Mouse (Mus musculus) brain, embryonic 18.5 days (tissue): Measurements from ENCODE around the gene Auts2.

Experiments
- DNase-seq: peaks from one replicate; pipeline ENCODE4 v3.0.0-alpha.2; 2012; ENCODE audit warnings: low read depth, low spot score

The Auts2 gene

DNA sequence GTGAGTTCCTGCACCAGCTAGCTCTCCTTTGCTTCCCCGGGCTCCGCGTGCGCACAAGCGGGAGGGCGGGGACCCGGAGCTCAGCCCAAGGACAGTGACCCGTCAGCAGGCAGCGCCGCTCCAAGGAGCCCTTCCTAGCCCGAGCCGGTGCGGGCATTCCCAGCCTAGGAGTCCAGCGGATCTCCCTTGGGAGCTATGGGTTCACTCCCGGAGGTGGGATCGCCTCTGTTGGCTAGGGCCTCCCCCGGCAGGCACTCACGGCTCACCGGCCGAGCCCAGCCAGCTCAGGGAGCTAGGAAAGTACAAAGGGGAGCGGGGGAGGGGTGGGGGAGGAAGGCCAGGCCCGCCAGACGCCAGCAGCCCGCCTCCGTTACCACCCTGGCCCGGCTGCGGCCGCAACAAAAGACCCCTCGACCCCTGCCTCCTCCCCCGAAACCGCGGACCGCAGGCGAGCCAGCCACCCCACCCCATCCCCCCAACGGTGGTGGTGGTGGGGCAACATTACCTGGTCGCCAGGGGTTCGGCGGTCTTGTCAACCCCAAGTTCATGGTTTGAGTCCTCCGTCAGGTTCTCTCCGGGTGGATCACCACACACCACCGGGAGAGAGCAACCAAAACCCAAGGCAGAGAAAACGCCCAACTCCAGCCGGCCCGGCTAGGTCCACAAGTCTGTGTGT, 1005.9 kb downstream of the Auts2 start:
- no peak for DNase-seq

DNA sequence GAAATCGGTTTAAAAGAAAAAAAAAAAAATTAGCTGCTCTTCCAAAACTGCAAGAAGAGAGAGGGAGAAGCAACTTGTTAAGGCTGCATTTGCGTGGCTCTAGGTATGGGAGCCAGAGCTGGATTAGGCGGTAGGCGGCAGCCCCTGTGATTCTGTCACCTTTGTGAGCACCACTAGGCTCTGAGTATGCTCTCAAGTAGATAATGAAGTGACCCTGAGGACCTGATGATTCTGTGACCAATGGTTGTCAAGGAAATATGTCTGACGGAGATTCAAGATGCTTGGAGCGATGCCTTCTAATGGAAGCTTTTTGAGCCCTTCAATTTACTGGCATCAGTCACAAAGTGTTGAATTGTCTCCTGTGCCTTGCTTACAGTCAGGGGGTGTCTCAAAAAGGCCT, 1007.4 kb downstream of the Auts2 start:
- no peak for DNase-seq

DNA sequence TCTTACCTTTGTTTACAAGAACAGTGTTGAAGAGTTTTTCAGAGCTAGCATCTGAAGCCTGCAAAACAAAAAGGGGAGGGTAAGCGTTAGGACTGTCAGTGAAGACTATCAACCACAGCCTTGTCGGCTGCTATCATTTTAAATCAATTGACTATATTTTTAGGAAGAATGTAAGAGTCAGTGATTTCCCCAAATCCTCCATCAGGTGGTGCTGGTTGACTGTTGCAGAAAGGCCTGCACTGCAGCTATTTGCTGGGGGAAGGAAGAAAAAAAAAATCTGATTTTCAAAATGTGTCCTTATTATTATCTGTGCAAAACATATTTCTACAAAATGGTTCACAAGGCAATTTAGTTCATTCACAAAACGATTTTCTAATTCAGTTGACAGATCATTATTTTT, 1009.3 kb downstream of the Auts2 start:
- DNase-seq = peak; percentile 68

- DNase-seq = no peak
Observed at GRCm38 (mm10) chr5:131531744-131532552, 1011.2 kb downstream of the Auts2 start.

- DNase-seq = no peak
Observed at GRCm38 (mm10) chr5:131530828-131531227, 1012.3 kb downstream of the Auts2 start.

DNA sequence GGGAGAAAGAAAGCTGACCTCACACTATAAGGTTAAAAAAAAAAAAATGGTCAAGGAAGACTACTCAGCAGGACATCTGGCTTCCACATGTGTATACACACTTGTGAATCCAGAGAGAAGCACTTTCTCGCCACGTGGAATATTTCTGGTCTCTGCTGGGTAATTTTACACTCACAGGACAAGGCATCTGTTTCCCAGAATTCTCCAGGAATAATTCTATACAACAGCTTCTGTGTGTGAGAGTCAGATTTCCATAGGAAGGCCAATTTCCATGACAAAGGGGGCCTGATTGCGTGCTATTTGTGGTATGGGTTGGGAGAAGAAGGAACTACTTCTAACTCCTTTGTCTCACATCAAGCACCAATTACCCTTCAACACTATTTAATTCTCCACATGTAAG, 1016.5 kb downstream of the Auts2 start:
- DNase-seq = no peak

- DNase-seq = no peak
Observed at GRCm38 (mm10) chr5:131524900-131525465, 1018.2 kb downstream of the Auts2 start.

DNA sequence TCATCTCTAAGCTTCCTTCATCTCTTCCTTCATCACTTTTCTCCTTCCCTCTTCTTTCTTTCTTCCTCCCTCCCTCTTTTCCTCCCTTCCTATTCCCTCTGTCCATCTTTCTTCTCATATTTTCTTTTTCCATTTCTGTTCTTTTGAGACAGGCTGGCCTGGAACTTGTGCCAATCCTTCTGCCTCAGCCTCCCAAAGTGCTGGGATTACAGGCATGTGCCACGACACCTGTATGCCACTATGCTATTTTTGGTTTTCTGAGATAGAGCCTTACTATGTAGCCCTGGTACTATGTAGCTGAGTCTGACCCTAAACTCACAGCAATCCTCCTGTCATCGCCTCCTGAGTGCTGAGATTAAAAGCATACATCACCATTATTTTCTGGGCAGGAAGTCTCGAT, 1023.6 kb downstream of the Auts2 start:
- no peak for DNase-seq

DNA sequence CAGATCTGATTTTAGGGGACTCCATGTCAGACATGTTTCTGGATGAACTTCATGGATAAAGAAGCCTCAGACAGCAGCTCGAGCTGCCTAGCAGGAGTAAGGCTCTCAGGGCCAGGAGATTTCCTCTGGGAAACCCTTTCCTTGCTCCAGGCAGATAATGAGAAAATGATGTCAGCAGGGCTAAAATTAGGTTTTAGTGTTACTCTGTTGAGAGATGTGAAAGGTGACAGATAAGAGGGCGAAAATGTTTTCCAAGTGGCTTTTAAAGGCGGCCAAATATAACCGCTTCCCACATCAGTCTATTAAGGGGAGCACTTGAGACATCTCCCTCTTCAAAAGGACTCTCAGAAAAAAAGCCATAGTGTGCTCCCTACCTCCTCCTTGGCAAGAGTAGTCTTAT, 1025.5 kb downstream of the Auts2 start:
- DNase-seq = no peak

DNA sequence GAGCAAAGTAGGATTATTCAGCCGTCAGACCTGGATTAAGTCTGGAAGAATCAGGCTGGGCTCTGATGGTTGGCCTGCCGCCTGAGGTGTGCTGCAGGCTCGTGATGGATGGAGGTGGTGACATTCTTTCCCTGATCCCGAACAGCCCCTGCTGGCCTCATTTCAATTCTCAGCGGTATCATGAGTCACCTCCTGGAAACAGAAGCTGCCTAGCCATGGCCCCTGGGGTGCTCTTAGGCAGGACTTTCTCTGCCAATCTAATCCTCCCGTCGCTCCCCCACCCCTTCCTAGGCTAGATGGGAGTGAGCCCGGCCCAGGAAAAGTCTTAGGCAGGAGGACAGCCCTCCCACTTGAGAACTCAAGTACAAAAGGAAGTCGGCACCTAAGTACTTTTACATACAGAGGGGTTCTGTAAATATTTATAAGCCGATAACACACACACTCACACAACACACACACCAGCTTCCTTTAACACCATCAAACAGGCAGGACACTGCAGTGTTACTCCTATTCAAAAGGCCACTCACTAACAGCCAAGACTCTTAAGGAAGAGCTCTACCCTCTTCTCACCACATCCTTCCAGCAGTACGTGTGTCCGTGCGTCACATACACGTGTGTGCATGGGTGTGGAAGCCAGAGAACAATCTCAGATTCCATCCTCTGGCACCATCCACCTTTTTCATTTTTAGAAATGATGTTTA, 1027.3 kb downstream of the Auts2 start:
- DNase-seq = no peak

- DNase-seq = no peak
Observed at GRCm38 (mm10) chr5:131513753-131514152, 1029.4 kb downstream of the Auts2 start.

GRCm38 (mm10) chr5:131512617-131513016, 1030.5 kb downstream of the Auts2 start:
- no peak for DNase-seq

DNA sequence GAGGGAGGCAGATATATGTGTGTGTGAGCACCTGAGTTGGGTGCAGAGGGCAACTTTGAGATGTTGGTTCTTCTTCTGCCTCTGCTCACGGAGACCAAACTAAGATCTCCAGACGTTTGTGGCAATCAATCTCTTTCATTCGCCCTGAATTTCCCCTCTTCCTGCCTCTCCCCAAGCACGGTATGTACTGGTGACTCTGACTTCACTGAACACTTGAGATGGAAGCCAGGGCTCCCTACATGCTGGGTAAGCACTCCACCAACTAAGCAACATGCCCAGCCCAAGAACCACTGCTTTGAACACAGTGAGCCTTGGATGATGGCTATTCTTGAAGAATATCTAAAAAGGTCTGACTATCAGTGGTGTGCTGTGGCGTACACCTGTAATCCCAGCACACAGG, 1032.5 kb downstream of the Auts2 start:
- DNase-seq = no peak

DNA sequence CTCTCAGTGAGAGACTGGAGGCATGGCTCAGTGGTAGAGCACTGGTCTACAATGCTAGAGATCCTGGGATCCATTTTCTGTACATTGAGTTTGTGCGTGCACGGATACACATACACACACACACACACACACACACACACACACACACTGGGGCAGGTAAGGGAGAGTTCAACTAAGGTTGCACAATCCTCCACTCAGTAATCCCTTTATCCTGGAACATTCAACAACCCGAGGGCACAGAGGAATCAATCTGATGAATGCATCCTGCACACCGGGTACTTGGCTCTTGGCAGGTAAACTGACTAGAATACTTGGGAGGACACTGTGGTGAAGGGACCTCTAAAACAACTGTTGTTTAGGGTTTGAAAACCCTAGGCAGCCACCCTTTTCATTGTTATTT, 1033.8 kb downstream of the Auts2 start:
- no peak for DNase-seq

DNA sequence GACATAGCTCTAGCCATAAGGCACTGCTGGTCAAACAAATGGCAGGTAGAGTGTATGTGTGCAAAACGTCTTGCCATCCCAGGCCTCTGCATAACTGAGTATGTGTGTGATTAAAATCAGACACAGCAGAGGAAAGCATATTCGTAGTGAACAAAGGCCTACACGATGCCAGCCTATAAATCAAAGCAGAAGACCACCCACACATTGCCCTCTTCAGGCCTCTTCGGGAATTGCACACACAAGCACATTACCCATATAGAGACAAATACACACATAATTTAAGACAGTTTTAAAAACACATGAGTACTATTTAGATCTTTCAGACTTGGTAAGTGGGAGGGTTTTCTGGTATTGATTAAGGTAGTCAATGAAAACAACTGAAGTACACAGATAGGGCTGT, 1044.3 kb downstream of the Auts2 start:
- no peak for DNase-seq

GRCm38 (mm10) chr5:131496517-131497216, 1046.5 kb downstream of the Auts2 start:
- no peak for DNase-seq

DNA sequence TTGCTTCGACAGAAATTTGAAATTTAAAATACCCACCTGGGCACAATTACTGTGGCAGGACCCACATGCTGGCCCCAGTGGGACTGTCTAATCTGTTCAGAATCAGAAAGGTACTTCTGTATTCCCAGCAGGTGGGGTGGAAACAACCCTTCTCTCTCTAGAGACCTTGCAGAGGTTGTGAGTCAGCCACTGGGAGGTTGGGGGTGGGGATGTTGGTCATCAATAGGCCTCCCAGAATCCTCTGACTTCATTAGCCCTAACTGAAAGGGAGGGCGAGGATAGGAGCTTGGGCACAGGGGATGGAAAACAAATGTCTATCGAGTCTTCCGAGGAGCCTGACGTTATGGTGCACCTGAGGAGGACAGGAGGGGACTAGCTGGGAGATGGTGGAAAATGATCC, 1048.6 kb downstream of the Auts2 start:
- DNase-seq = no peak

- DNase-seq = no peak
Observed at GRCm38 (mm10) chr5:131492535-131492934, 1050.6 kb downstream of the Auts2 start.

GRCm38 (mm10) chr5:131491843-131492242, 1051.3 kb downstream of the Auts2 start:
- DNase-seq = no peak

GRCm38 (mm10) chr5:131490811-131491210, 1052.3 kb downstream of the Auts2 start:
- DNase-seq = no peak

DNA sequence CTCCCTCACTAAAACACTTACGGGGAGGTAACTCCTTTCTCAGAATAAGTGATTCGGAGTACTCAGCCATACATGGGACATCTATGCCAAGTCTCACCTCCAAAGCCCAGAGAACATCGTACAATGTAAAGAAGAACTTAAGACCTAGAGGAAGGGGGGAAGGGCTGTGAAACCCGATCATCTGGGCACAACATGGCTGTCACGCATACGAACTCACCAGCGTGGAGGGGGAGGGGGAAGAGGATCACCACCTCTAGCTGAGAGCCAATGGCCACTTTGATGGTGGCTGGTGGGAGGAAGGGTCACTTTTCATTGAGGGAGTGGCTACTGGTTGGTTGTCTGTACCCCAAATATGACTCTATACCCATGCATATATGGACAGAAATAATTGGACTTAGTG, 1053.3 kb downstream of the Auts2 start:
- DNase-seq = no peak

DNA sequence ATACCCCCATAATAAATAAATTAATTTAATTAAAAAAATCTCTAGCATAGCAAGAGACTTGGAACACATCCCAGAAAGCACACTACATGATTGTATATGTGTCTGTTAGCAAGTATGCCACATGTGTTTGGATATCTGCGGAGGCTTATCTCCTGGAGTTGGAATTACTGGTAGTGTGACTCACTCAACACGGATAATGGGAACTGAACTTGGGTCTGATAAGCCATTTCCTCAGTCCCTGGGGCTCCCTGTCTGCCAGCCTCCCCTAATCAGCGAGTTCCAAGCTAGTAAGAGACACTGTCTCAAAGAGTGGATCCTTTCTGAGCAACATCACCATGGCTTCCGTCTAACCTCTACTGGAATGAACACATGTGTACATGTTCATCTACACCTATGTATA, 1056.6 kb downstream of the Auts2 start:
- no peak for DNase-seq
